Mouse (Mus musculus) gastrocnemius, adult 2 months (tissue): Measurements from ENCODE around the gene Plekhg4. TPM values are rescaled to one million over a fixed set of nuclear protein-coding genes. Genes with fewer than 3 reads are reported as not detected.

Source experiments
- DNase-seq: peaks from one replicate; pipeline ENCODE4 v3.0.0; 2022
- H3K27ac ChIP-seq: fragments of 200-600 bp; 2 replicates; pipeline ENCODE4 v1.8.1; 2022; ENCODE audit warnings: mild to moderate bottlenecking
- H3K4me3 ChIP-seq: fragments of 200-600 bp; 2 replicates; pipeline ENCODE4 v1.8.1; 2022; ENCODE audit warnings: mild to moderate bottlenecking, moderate library complexity
- CTCF ChIP-seq: fragments of 200-600 bp; IDR thresholded peaks from 2 replicates; pipeline ENCODE4 v1.8.1; 2022; ENCODE audit warnings: antibody characterized with exemption, mild to moderate bottlenecking, moderate library complexity
- intact Hi-C: fragments of 180-260 bp; cut with DNase I; formaldehyde crosslinking; loops from one replicate; pipeline ENCODE4 v1.15.1; 2025
- total RNA-seq, 2 experiments: library from RNA; stranded (reverse); gene quantifications; 2 replicates each; pipeline ENCODE4 v1.2.3; 2021

The Plekhg4 gene
- total RNA-seq, 2 experiments from 2014 or later: not detected

DNA sequence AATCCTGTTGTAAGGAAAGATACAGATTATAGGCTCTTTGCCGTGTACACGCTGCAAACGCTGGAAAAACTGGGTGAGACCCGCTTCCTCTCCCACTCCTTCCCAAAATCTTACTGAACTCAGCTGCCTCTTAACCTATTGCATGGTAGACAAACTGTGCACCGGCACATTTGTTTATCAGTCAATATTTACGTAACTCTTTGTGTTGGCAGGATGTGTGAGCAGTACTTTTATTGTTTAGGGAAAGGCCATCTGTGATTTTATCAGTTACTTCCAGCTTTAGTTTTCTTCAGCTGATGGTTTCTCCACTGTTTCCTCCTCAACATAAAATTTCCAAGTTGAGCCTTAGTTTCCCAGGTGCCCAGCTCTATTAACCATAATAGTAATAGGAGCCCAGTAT is 53.8 kb downstream of the Plekhg4 start:
- no peak for DNase-seq
- no peak for TF ChIP-seq CTCF
- peak overlapping the region; percentile 84 for H3K27ac ChIP-seq

DNA sequence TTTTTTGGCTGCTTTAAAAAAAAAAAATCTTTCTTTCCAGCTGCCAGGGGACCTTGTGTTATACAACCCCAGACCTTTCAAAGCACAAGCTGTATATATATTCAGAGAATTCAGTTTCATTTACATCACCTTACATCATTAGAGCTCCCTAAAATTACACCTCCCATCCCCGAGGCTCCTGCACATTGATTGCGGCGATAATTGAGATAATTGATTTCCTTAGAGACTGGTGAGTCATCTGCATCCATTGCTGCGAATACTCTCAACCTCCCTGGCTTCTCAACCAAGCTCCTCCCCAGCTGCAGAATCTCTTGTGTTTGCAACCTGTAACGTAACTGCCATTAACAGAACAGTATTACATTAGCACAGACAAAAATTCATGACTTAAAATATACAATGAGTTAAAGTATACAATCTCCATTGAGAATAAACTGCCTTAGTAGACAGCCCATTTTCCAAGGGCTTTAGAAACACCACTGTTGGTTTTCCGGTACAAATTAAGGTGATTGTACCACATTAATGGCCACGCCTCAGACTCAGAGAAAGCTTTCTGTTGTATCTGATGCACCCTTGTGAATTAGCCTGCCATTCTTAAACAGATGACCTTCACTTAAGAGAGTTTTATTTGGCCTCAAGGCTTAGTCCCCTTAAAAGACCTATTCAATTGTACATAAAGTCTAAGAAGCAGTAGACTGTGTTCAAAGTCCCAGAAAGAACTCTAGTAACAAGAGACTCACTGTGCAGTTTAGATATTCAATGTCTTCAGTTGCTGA is 58.9 kb downstream of the Plekhg4 start:
- Histone ChIP-seq H3K27ac (peak overlapping the region; percentile 81; the same call in 1 of the 2 replicates), H3K4me3 (no peak overlapping the region)
- no peak for DNase-seq
- intact Hi-C loops: no loop called here
- no peak for TF ChIP-seq CTCF

More for the DNA sequence above, 53.8 kb downstream of the Plekhg4 start:
- H3K4me3 ChIP-seq: peak overlapping the region; percentile 63
- intact Hi-C loops: no loop called here

Other genes starting within 250 kb of the Plekhg4 start
- gene Ces4a, start 241.5 kb upstream of the Plekhg4 start, total RNA-seq: not detected
- gene Cbfb, start 202.6 kb upstream of the Plekhg4 start, total RNA-seq: 10 to 100 TPM; 58.9 to 76.8 TPM
- gene D230025D16Rik, start 148.1 kb upstream of the Plekhg4 start, total RNA-seq: 10 to 100 TPM; 28.1 to 33.1 TPM
- 1 to 10 TPM; 1.8 to 3.5 TPM for gene B3gnt9, start 118.1 kb upstream of the Plekhg4 start, total RNA-seq
- 1 to 10 TPM; 2.4 to 2.9 TPM for gene Tradd, start 108.7 kb upstream of the Plekhg4 start, total RNA-seq
- gene Fbxl8, start 108.6 kb upstream of the Plekhg4 start, total RNA-seq: 1 to 10 TPM; 1.0 to 1.1 TPM
- 1 to 10 TPM; 6.1 to 8.4 TPM for gene Hsf4, start 103.5 kb upstream of the Plekhg4 start, total RNA-seq
- gene Nol3, start 97.1 kb upstream of the Plekhg4 start, total RNA-seq: 10 to 100 TPM; 27.9 to 32.4 TPM
- under 1 TPM; 0.33 to 0.98 TPM for gene 4931428F04Rik, start 83.4 kb upstream of the Plekhg4 start, total RNA-seq
- gene Exoc3l, start 77.2 kb upstream of the Plekhg4 start, total RNA-seq: 1 to 10 TPM in 1 of 2 experiments, under 1 TPM in 1; 0.84 to 2.3 TPM
- 10 to 100 TPM; 26.8 to 29.7 TPM for gene E2f4, start 75.6 kb upstream of the Plekhg4 start, total RNA-seq
- gene Elmo3, start 67.7 kb upstream of the Plekhg4 start, total RNA-seq: 1 to 10 TPM; 1.2 to 1.6 TPM
- gene Lrrc29, start 47.0 kb upstream of the Plekhg4 start, total RNA-seq: 1 to 10 TPM in 1 of 2 experiments, under 1 TPM in 1; 0.99 to 1.3 TPM
- 10 to 100 TPM; 20.1 to 24.6 TPM for gene Tmem208, start 46.9 kb upstream of the Plekhg4 start, total RNA-seq
- gene Fhod1, start 25.3 kb upstream of the Plekhg4 start, total RNA-seq: 10 to 100 TPM; 17.5 to 23.4 TPM
- under 1 TPM; 0.45 to 0.92 TPM for gene Slc9a5, start 24.4 kb upstream of the Plekhg4 start, total RNA-seq
- under 1 TPM in 1 of 2 experiments, not detected in 1; 0.23 TPM for gene Kctd19, start 40.2 kb downstream of the Plekhg4 start, total RNA-seq
- under 1 TPM; 0.64 to 0.73 TPM for gene Lrrc36, start 40.3 kb downstream of the Plekhg4 start, total RNA-seq
- gene Tppp3, start 98.3 kb downstream of the Plekhg4 start, total RNA-seq: 10 to 100 TPM; 52.8 to 53.4 TPM
- 10 to 100 TPM in 1 of 2 experiments, 1 to 10 TPM in 1; 9.6 to 11.2 TPM for gene Zdhhc1, start 123.6 kb downstream of the Plekhg4 start, total RNA-seq
- gene Hsd11b2, start 145.5 kb downstream of the Plekhg4 start, total RNA-seq: not detected
- 10 to 100 TPM; 40.3 to 41.6 TPM for gene Atp6v0d1, start 192.8 kb downstream of the Plekhg4 start, total RNA-seq
- gene Ripor1, start 232.0 kb downstream of the Plekhg4 start, total RNA-seq: 10 to 100 TPM; 15.7 to 20.6 TPM